Mouse (Mus musculus) erythroblast, embryonic 14.5 days (primary cell): ENCODE results near the gene Npb. TPM values are rescaled to one million over a fixed set of nuclear protein-coding genes. Genes with fewer than 3 reads are reported as not detected.

Experiments
- H3K27me3 ChIP-seq: 2 replicates; pipeline ENCODE4 v1.6.1; 2012; ENCODE audit warnings: inconsistent platforms; ENCODE audit not compliant: control insufficient read depth
- H3K36me3 ChIP-seq: 2 replicates; pipeline ENCODE4 v1.6.1; 2012; ENCODE audit warnings: mild to moderate bottlenecking, inconsistent platforms; ENCODE audit not compliant: control insufficient read depth
- H3K4me1 ChIP-seq: 2 replicates; pipeline ENCODE4 v1.6.1; 2012; ENCODE audit warnings: inconsistent platforms; ENCODE audit not compliant: control insufficient read depth
- H3K4me3 ChIP-seq: replicated peaks from 2 replicates; pipeline ENCODE3; 2012; ENCODE audit warnings: moderate library complexity, mild to moderate bottlenecking, inconsistent platforms
- H3K9me3 ChIP-seq: 2 replicates; pipeline ENCODE4 v1.6.1; 2012; ENCODE audit warnings: low read length, inconsistent platforms, mixed read lengths; ENCODE audit not compliant: control insufficient read depth
- GATA1 ChIP-seq: IDR thresholded peaks from 2 replicates; pipeline ENCODE4 v1.6.1; 2012; ENCODE audit warnings: low read length, inconsistent platforms, mixed read lengths
- TAL1 ChIP-seq: IDR thresholded peaks from 3 replicates; pipeline ENCODE4 v1.6.1; 2012; ENCODE audit warnings: low read length, inconsistent platforms, mixed read lengths
- polyA plus RNA-seq: library from polyadenylated mRNA; stranded (reverse); fragments of >175 nt; gene quantifications from 2 replicates; pipeline ENCODE4 v1.2.3, GENCODE M21; 2012

Npb gene
- polyA plus RNA-seq, 1 experiment = not detected

DNA sequence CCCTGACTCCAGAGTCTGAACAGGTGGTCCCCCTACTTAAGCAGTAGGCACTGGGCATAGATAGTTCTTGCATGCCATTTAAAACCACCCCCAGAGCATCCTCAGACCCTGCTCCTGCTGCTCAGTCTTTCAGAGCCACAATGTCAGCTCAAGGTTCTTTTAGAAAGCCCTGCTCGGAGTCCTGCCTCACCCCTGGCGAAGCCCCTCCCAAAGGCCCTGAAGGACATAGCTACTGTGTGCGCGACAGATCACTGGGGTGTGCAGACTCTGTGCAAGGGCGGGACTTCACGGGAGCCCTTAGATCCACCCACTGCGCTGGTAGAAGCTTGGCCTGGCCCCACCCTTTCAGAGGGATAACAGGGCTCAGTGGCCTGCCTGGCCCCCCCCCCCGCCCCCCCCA lies 973 bp downstream of the Npb start:
- H3K36me3 ChIP-seq = peaks cover 85% of the 10 kb centered on the region
- H3K4me3 ChIP-seq = no peak overlapping the region
- no peaks in the 10 kb centered on the region for H3K9me3 ChIP-seq
- peaks cover 15% of the 10 kb centered on the region for H3K27me3 ChIP-seq
- TF ChIP-seq TAL1 = no peak
- TF ChIP-seq GATA1 = no peak
- peaks cover 39% of the 10 kb centered on the region for H3K4me1 ChIP-seq

GRCm38 (mm10) chr11:120610477-120611046 lies 2.3 kb downstream of the Npb start:
- H3K36me3 ChIP-seq = peaks cover 83% of the 10 kb centered on the region
- H3K4me3 ChIP-seq = no peak overlapping the region
- no peak for TF ChIP-seq GATA1
- no peak for TF ChIP-seq TAL1
- H3K9me3 ChIP-seq = no peaks in the 10 kb centered on the region
- peaks cover 15% of the 10 kb centered on the region for H3K27me3 ChIP-seq
- peaks cover 34% of the 10 kb centered on the region for H3K4me1 ChIP-seq

DNA sequence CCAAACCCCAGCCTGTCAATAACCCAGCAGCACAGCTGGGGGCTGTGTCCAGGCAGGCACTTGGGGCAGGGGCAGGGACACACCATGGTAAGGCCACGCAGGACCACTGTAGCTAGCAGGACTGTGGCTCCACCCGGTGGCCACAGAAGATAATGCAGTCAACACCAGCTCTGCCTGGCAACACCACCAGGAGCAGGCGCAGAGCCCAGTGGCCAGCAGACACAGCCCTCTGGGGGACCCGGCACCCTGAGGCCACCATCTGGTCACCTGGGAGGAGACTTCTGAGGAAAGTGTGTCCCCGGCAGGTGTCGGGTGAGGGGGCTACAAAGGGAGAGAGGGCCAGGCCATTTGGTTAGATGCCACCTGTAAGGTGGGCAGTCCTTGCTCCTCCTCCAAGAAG lies 4.5 kb downstream of the Npb start:
- peaks cover 76% of the 10 kb centered on the region for H3K36me3 ChIP-seq
- no peak overlapping the region for H3K4me3 ChIP-seq
- H3K9me3 ChIP-seq = no peaks in the 10 kb centered on the region
- peaks cover 54% of the 10 kb centered on the region for H3K4me1 ChIP-seq
- H3K27me3 ChIP-seq = peaks cover 14% of the 10 kb centered on the region
- no peak for TF ChIP-seq GATA1
- TF ChIP-seq TAL1 = no peak

DNA sequence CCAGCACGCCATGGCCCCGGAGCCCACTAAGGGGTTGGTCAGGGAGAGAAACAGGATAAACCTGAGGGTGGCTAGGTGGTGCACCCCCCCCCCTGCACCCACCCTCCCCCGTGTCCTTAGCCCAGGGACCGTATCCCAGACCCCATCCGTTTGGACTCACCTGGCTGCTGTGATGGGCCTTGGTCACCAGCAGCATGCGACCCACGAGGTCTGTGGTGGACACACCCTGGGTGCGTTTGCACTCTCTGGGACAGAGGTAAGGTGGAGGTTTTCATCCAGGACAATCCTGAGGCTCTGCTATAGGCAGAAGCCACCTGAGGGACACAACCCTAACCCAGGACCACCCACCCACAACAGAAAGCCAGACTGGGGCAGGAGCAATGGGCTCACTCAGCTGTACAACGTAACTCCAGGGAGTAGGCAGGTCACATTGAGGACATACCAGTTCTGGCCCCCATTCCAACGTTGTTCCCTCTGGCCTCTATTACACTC lies 5.2 kb downstream of the Npb start:
- H3K4me1 ChIP-seq = peaks cover 56% of the 10 kb centered on the region
- TF ChIP-seq TAL1 = no peak
- TF ChIP-seq GATA1 = no peak
- no peaks in the 10 kb centered on the region for H3K9me3 ChIP-seq
- peaks cover 79% of the 10 kb centered on the region for H3K36me3 ChIP-seq
- no peak overlapping the region for H3K4me3 ChIP-seq
- H3K27me3 ChIP-seq = peaks cover 7% of the 10 kb centered on the region

DNA sequence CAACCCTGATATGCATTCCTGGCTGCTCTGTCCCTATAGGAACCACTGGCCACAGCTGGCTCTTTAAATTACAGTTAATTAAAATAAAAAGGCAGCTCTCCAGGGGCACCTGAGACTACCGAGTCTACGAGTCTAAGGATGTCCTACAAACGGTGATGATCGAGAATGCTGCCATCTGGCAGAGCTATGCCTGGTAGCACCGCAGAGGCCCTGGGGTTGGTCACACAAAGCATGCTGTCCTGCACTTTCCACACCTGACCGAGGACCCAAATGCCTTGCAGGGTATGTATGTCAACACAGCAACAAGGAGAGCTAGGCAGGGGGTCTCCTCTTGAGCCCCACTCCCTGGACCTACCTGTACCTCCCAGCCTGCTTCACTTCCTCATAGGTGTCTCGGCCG lies 5.7 kb downstream of the Npb start:
- H3K36me3 ChIP-seq = peaks cover 84% of the 10 kb centered on the region
- peaks cover 56% of the 10 kb centered on the region for H3K4me1 ChIP-seq
- H3K4me3 ChIP-seq = no peak overlapping the region
- peaks cover 2% of the 10 kb centered on the region for H3K27me3 ChIP-seq
- no peaks in the 10 kb centered on the region for H3K9me3 ChIP-seq
- no peak for TF ChIP-seq GATA1
- TF ChIP-seq TAL1 = no peak

GRCm38 (mm10) chr11:120615167-120615566 lies 6.9 kb downstream of the Npb start:
- no peaks in the 10 kb centered on the region for H3K27me3 ChIP-seq
- H3K9me3 ChIP-seq = no peaks in the 10 kb centered on the region
- H3K4me1 ChIP-seq = peaks cover 52% of the 10 kb centered on the region
- no peak overlapping the region for H3K4me3 ChIP-seq
- TF ChIP-seq GATA1 = no peak
- no peak for TF ChIP-seq TAL1
- H3K36me3 ChIP-seq = peaks cover 87% of the 10 kb centered on the region

GRCm38 (mm10) chr11:120615606-120616203 lies 7.4 kb downstream of the Npb start:
- H3K36me3 ChIP-seq = peaks cover 87% of the 10 kb centered on the region
- H3K27me3 ChIP-seq = no peaks in the 10 kb centered on the region
- no peak for TF ChIP-seq GATA1
- no peak for TF ChIP-seq TAL1
- no peaks in the 10 kb centered on the region for H3K9me3 ChIP-seq
- peak overlapping the region; percentile 3 for H3K4me3 ChIP-seq
- peaks cover 52% of the 10 kb centered on the region for H3K4me1 ChIP-seq

DNA sequence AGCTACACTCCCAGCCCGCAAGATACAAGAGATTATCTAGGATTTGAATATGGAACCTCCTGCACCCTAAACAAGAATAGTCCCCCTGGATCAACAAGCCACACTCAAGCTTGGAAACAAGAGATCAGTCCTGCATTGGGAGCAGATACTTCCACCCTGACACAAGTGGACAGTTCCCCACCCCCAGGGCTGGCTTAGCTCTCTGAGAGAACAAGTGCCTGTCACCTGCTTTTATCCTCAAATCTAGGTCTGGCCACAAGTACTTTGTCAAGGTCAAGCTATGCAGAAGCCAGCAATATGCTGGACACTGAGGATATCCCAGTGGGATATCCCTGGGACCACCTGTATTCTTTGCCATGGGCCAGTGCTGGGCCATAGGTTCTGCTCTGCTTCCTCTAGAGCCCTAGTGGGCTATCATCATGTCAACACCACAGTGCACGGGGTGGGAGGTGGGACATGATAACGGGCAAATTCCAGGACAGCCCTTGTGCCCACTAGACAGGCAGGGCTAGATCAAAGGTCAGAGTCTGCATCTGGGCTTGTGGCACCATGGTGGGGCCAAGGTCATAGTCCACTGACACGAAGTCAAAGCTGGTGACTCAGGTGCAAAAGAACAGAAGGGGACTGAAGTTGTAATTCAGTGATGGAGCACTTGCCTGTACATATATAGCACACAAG lies 8.5 kb downstream of the Npb start:
- Histone ChIP-seq H3K27me3 (no peaks in the 10 kb centered on the region), H3K4me1 (peaks cover 51% of the 10 kb centered on the region), H3K9me3 (no peaks in the 10 kb centered on the region), H3K36me3 (peaks cover 87% of the 10 kb centered on the region), H3K4me3 (peak overlapping the region; percentile 81)
- TF ChIP-seq TAL1 = no peak
- TF ChIP-seq GATA1 = no peak

DNA sequence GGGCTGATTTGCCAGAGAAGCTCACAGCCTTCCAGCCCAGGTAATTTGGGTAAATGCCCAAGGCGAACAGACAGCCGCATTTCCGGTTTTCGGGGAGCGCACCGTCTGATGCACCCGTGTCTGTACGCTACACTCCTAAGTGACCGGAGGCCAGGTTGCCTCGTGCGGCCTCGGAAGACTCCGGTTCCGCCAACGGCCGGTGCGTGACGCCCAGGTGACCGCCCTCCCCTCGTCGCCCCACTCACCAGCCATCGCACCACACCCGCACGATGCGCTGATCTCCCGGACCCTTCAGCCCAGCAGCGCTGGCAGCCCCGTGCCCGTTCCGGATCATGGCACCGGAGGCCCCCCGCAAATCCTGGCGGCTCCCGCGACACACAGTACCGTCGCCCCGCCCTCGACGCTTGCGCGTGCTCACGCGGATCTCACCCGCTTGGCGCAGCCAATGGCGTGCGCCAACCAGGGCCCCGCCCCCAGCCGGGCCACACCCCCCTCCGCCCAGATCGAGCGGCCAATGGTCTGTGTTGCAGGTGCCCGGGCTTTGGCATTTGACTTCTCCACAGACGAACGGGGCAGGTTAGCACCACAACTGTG lies 9.3 kb downstream of the Npb start, which contains the start of gene Pcyt2:
Pcyt2 (minus strand) TSS at position 418 of the 594 bp plus-strand sequence.
- H3K27me3 ChIP-seq = no peaks in the 10 kb centered on the region
- H3K9me3 ChIP-seq = no peaks in the 10 kb centered on the region
- TF ChIP-seq TAL1 (no peak), GATA1 (no peak)
- peaks cover 87% of the 10 kb centered on the region for H3K36me3 ChIP-seq
- peaks cover 57% of the 10 kb centered on the region for H3K4me1 ChIP-seq
- peak within 1 kb of the TSS; percentile 81 for H3K4me3 ChIP-seq
